In the genomic region with DNA sequence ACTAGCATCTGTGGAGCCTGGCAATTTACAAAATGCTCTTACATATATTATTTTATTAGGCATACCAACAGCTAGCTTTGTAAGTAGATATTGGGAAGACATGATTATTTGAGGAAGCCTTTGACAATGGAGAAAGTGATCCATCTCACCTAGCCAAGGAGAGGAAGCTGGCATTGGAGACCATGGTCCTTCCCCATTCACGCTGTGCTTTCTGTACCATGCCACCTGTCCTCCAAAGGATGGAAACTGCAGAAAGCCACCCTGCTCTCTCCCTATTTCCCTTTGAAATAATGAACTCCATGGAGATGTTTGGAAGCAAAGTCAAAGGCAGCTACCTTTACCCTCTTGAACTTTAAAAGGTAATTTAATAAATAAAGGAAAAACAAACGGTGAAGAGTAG, we compare ENCODE assay signal across 23 mouse cellular contexts.
A peak's percentile ranks its signal among the peaks of the same experiment; 100 is the strongest.
DNase-seq lines count a peak whose midpoint lies in the region; ATAC-seq lines count a peak whose summit lies in the region.
"Had no signal": no experiment of that assay in that cellular context is flagged by ENCODE, and none has a peak within 500 bp of the region (broad histone marks: within the 10 kb centered on the region; RNA-seq: fewer than 3 reads in every experiment).

No protein-coding gene starts in this region.

- no peak for ATAC-seq in midbrain, embryonic 11.5 days (ENCODE audit: low FRiP score)
- no peak for ATAC-seq in midbrain, embryonic 13.5 days
- ATAC-seq in heart, embryonic 12.5 days (ENCODE audit: insufficient number of reproducible peaks, low FRiP score): no peak
- no peak for ATAC-seq in forebrain, embryonic 13.5 days
- ATAC-seq: activated CD4-positive, CD25-positive, alpha-beta regulatory T cell, adult 4 months; forebrain, embryonic 15.5 days; hindbrain, postnatal 0 days had no signal

- no peaks in the 10 kb centered on the region for H3K9me3 ChIP-seq in midbrain, embryonic 11.5 days (ENCODE audit: control insufficient read depth, low read length)
- H3K9me3 ChIP-seq in midbrain, embryonic 13.5 days: no peaks in the 10 kb centered on the region
- no peaks in the 10 kb centered on the region for H3K9me3 ChIP-seq in heart, embryonic 12.5 days (replicated peaks)
- no peaks in the 10 kb centered on the region for H3K9me3 ChIP-seq in forebrain, embryonic 13.5 days (replicated peaks)
- H3K9me3 ChIP-seq: embryonic facial prominence, embryonic 15.5 days; forebrain, embryonic 10.5 days; forebrain, embryonic 15.5 days; heart, embryonic 10.5 days; heart, embryonic 15.5 days; hindbrain, embryonic 13.5 days had no signal

- H3K27ac ChIP-seq in midbrain, embryonic 11.5 days (ENCODE audit: low read depth, low read length): no peak overlapping the region
- H3K27ac ChIP-seq in midbrain, embryonic 13.5 days: no peak overlapping the region
- no peak overlapping the region for H3K27ac ChIP-seq in heart, embryonic 12.5 days (ENCODE audit: poor library complexity, severe bottlenecking)
- no peak overlapping the region for H3K27ac ChIP-seq in forebrain, embryonic 13.5 days
- H3K27ac ChIP-seq: embryonic facial prominence, embryonic 15.5 days; forebrain, embryonic 10.5 days; forebrain, embryonic 15.5 days; heart, embryonic 10.5 days; heart, embryonic 15.5 days; hindbrain, embryonic 13.5 days; hindbrain, postnatal 0 days had no signal

- no peaks in the 10 kb centered on the region for H3K36me3 ChIP-seq in midbrain, embryonic 11.5 days (ENCODE audit: control insufficient read depth, insufficient read depth, low read length)
- no peaks in the 10 kb centered on the region for H3K36me3 ChIP-seq in midbrain, embryonic 13.5 days
- H3K36me3 ChIP-seq in heart, embryonic 12.5 days: no peaks in the 10 kb centered on the region
- H3K36me3 ChIP-seq in forebrain, embryonic 13.5 days (ENCODE audit: poor library complexity, severe bottlenecking): no peaks in the 10 kb centered on the region
- H3K36me3 ChIP-seq: embryonic facial prominence, embryonic 15.5 days; forebrain, embryonic 10.5 days; forebrain, embryonic 15.5 days; heart, embryonic 10.5 days; heart, embryonic 15.5 days; hindbrain, embryonic 13.5 days had no signal

- peak; percentile 21 for DNase-seq in midbrain, embryonic 11.5 days (ENCODE audit: low spot score, missing footprints)
- DNase-seq in cerebellum, adult 8-10 months: peak; percentile 54
- DNase-seq in cerebellum, postnatal 14 days: peak; percentile 51 to 72
- no peak for DNase-seq in layer of hippocampus, adult 18-20 months (ENCODE audit: low spot score in 2 of 2)
- DNase-seq: adrenal gland, adult 2 months; adrenal gland, postnatal 25 days; embryo, embryonic 11 days; gastrocnemius, postnatal 36 days; heart, adult 11 months; heart, postnatal 14 days; kidney, adult 11 months had no signal

- H3K4me2 ChIP-seq in midbrain, embryonic 11.5 days: no peak overlapping the region
- no peak overlapping the region for H3K4me2 ChIP-seq in midbrain, embryonic 13.5 days (replicated peaks)
- no peak overlapping the region for H3K4me2 ChIP-seq in heart, embryonic 12.5 days
- no peak overlapping the region for H3K4me2 ChIP-seq in forebrain, embryonic 13.5 days
- H3K4me2 ChIP-seq: embryonic facial prominence, embryonic 15.5 days; forebrain, embryonic 15.5 days; heart, embryonic 15.5 days; hindbrain, embryonic 13.5 days had no signal

- no peak overlapping the region for H3K4me3 ChIP-seq in midbrain, embryonic 11.5 days (ENCODE audit: low read depth, low read length)
- H3K4me3 ChIP-seq in midbrain, embryonic 13.5 days (replicated peaks): no peak overlapping the region
- H3K4me3 ChIP-seq in heart, embryonic 12.5 days: no peak overlapping the region
- H3K4me3 ChIP-seq in forebrain, embryonic 13.5 days: no peak overlapping the region
- H3K4me3 ChIP-seq: embryonic facial prominence, embryonic 15.5 days; erythroblast, embryonic 14.5 days; forebrain, embryonic 10.5 days; forebrain, embryonic 15.5 days; heart, embryonic 10.5 days; heart, embryonic 15.5 days; hindbrain, embryonic 13.5 days had no signal

- no peak overlapping the region for H3K9ac ChIP-seq in midbrain, embryonic 11.5 days (ENCODE audit: low read length)
- H3K9ac ChIP-seq in midbrain, embryonic 13.5 days (replicated peaks): no peak overlapping the region
- no peak overlapping the region for H3K9ac ChIP-seq in heart, embryonic 12.5 days
- H3K9ac ChIP-seq in forebrain, embryonic 13.5 days: no peak overlapping the region
- H3K9ac ChIP-seq: embryonic facial prominence, embryonic 15.5 days; forebrain, embryonic 15.5 days; heart, embryonic 15.5 days; hindbrain, embryonic 13.5 days had no signal

- WGBS in midbrain, embryonic 11.5 days: 95% methylated on average over 2 of the region's 2 CpGs
- 91% methylated on average over 2 of the region's 2 CpGs for WGBS in midbrain, embryonic 13.5 days
- 89% methylated on average over 2 of the region's 2 CpGs for WGBS in heart, embryonic 12.5 days
- whole genome bisulfite sequencing in forebrain, embryonic 13.5 days: 86% methylated on average over 2 of the region's 2 CpGs

- H3K4me1 ChIP-seq in midbrain, embryonic 11.5 days (ENCODE audit: control insufficient read depth, insufficient read depth, low read length): no peaks in the 10 kb centered on the region
- H3K4me1 ChIP-seq in midbrain, embryonic 13.5 days (replicated peaks): 0 out of 2 replicates have a peak, but pooled peaks cover 3% of the 10 kb centered on the region
- peaks cover 3% of the 10 kb centered on the region; the same call in 1 of the 2 replicates for H3K4me1 ChIP-seq in heart, embryonic 12.5 days (replicated peaks)
- peaks cover 20% of the 10 kb centered on the region for H3K4me1 ChIP-seq in forebrain, embryonic 13.5 days
- H3K4me1 ChIP-seq: embryonic facial prominence, embryonic 15.5 days; forebrain, embryonic 10.5 days; heart, embryonic 15.5 days had no signal

- no peaks in the 10 kb centered on the region for H3K27me3 ChIP-seq in midbrain, embryonic 11.5 days (ENCODE audit: control insufficient read depth, insufficient read depth, low read length)
- no peaks in the 10 kb centered on the region for H3K27me3 ChIP-seq in midbrain, embryonic 13.5 days
- H3K27me3 ChIP-seq in heart, embryonic 12.5 days (replicated peaks): no peaks in the 10 kb centered on the region
- H3K27me3 ChIP-seq in forebrain, embryonic 13.5 days: no peaks in the 10 kb centered on the region
- H3K27me3 ChIP-seq: embryonic facial prominence, embryonic 15.5 days; forebrain, embryonic 15.5 days; heart, embryonic 15.5 days; hindbrain, embryonic 13.5 days had no signal

Comparison
In these comparisons a context has a peak if more than half of its experiments do, and no peak if none do; other contexts are left out.
1. DNase-seq: peak in midbrain, embryonic 11.5 days (single experiment), cerebellum, adult 8-10 months (single experiment) and cerebellum, postnatal 14 days (2 of 2); none in layer of hippocampus, adult 18-20 months (0 of 2).